Mouse (Mus musculus) cortical plate, adult 2 months (tissue): ENCODE measurements around the gene Ddx55. TPM values are rescaled to one million over a fixed set of nuclear protein-coding genes. Genes with fewer than 3 reads are reported as not detected.

Experiments used
- H3K27ac ChIP-seq: fragments of 200-500 bp; 2 replicates; pipeline ENCODE4 v1.5.1; 2012; ENCODE audit warnings: low read length, control low read depth, inconsistent platforms; ENCODE audit not compliant: insufficient read depth
- H3K4me1 ChIP-seq: fragments of 200-500 bp; 2 replicates; pipeline ENCODE4 v1.6.1; 2011; ENCODE audit warnings: low read length; ENCODE audit not compliant: control insufficient read depth, insufficient read depth
- H3K4me3 ChIP-seq: fragments of 200-500 bp; 2 replicates; pipeline ENCODE4 v1.5.1; 2011; ENCODE audit warnings: mild to moderate bottlenecking, low read length, control low read depth; ENCODE audit not compliant: insufficient read depth
- CTCF ChIP-seq: fragments of 200-500 bp; IDR thresholded peaks from 2 replicates; pipeline ENCODE4 v1.5.1; 2011; ENCODE audit warnings: mild to moderate bottlenecking, control low read depth, low read length; ENCODE audit not compliant: insufficient read depth; ENCODE audit errors: extremely low read depth
- POLR2A ChIP-seq: fragments of 200-500 bp; IDR thresholded peaks from 2 replicates; pipeline ENCODE4 v1.6.1; 2011; ENCODE audit warnings: mild to moderate bottlenecking, low read length, control low read depth; ENCODE audit not compliant: insufficient read depth; ENCODE audit errors: extremely low read depth
- polyA plus RNA-seq: library from polyadenylated mRNA; depleted of rRNA; stranded (reverse); fragments of >200 nt; gene quantifications from 2 replicates; pipeline ENCODE4 v1.2.3, GENCODE M21; 2012

Gene Ddx55
- polyA plus RNA-seq, 1 experiment = 40.3 TPM

DNA sequence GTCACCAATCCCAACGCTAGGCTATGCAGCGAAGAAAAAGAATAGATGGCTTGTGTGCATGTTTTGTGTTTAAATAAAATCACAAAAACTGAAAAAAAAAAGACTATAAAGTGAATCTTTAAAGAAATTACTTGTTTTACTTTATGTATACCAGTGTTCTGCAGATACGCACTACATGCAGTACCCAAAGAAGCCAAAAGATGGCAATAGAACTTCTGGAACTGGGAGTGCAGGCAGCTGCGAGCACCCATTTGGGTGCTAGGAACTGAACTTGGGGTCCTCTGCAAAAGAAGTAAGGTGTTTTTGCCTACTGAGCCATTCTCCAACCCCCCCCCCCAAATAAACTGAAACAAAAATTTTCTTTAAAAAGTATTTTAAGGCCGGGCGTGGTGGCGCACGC is 29.6 kb upstream of the Ddx55 start:
- Histone ChIP-seq H3K4me1 (peaks cover 2% of the 10 kb centered on the region; the same call in 1 of the 2 replicates), H3K4me3 (no peak overlapping the region), H3K27ac (no peak overlapping the region)
- TF ChIP-seq POLR2A = no peak
- TF ChIP-seq CTCF = 0 out of 2 replicates have a peak, but pooled peaks have one; percentile 8

DNA sequence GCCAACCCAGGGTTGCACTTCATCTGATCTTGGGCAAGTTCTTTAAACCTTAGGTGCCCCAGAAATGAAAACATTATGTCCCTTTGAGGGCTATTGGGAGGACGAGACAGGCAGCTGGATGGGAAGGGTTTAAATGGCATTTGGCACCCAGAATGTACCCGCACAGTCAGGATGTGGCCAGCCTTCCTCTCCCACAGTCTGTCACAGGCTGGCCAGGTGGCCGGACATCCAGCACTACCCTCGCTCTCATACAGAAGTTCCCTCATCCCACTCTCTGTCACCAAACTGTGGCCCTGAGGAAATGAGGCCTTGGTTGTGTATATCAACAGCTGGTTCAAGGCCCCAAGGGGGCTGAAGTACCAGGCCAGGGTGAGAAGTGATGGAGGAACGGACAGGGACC is 27.7 kb upstream of the Ddx55 start:
- Histone ChIP-seq H3K4me1 (peaks cover 2% of the 10 kb centered on the region; the same call in 1 of the 2 replicates), H3K27ac (0 out of 2 replicates have a peak overlapping the region, but pooled peaks have one; percentile 33), H3K4me3 (no peak overlapping the region)
- TF ChIP-seq CTCF = no peak
- TF ChIP-seq POLR2A = no peak

DNA sequence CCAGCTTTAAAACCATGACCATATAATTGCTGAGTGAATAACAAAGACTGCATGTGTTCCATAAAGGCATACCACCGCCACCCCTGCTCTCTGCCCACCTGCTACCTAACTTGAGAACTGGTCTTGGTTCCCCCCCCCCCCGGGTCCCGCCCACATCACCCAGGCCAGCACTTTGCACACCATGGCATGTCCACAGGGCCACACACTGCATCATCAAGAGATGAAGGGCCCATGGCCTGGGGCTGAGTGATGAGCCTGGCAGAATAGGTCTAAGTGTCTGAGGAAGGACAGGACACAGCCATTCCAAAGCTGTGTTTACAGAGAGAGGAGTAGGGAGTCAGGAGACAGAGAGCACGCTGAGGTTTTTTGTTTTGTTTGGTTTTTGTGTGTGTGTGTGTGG is 24.3 kb upstream of the Ddx55 start:
- no peak for TF ChIP-seq POLR2A
- no peak for TF ChIP-seq CTCF
- Histone ChIP-seq H3K27ac (peak overlapping the region; percentile 31; the same call in 1 of the 2 replicates), H3K4me3 (peak overlapping the region; percentile 92), H3K4me1 (peaks cover 4% of the 10 kb centered on the region; the same call in 1 of the 2 replicates)

DNA sequence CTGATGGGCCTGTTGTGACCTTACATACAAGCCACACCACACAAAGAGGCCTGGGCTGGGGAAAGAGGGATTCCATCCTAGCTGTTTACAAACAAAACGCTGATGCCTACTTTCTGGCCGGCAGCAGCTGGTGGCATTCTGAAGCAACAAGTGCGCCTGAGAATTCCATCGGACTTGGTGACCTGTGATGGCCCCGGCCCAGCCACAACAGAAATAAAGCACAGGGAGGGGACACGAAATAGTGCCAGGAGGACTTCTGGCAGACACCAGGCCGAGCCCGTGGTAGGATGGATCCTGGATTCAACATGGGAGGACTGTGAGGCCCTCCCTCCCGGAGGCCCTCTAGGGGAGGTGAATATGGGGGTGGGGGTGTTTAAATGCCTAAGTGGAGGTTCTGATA is 23.9 kb upstream of the Ddx55 start:
- Histone ChIP-seq H3K4me3 (peak overlapping the region; percentile 92), H3K4me1 (peaks cover 4% of the 10 kb centered on the region; the same call in 1 of the 2 replicates), H3K27ac (peak overlapping the region; percentile 31)
- no peak for TF ChIP-seq CTCF
- no peak for TF ChIP-seq POLR2A

DNA sequence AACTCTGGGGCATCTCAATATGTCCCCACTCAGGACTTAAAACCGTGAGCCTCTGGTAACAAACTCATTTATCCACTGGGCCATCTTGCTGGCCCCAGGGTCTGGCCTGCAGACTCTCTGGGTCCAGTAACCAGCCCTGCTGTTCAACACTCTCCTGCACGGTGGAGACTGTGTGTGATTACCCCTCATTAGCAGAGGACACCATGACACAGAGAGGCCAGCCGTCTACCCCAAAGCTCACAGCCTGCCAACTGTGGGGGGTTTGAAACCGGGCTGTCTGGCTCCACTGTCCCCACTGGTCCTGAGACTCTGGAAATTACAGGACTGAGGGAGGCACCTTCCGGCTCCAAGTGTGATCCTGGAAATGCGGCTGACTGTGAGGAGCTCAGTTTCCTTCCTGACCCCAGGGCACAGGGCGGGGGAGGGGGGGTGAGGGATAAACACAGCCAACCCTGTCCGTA is 23.4 kb upstream of the Ddx55 start:
- Histone ChIP-seq H3K27ac (peak overlapping the region; percentile 31), H3K4me1 (peaks cover 4% of the 10 kb centered on the region; the same call in 1 of the 2 replicates), H3K4me3 (peak overlapping the region; percentile 92)
- no peak for TF ChIP-seq CTCF
- TF ChIP-seq POLR2A = no peak

DNA sequence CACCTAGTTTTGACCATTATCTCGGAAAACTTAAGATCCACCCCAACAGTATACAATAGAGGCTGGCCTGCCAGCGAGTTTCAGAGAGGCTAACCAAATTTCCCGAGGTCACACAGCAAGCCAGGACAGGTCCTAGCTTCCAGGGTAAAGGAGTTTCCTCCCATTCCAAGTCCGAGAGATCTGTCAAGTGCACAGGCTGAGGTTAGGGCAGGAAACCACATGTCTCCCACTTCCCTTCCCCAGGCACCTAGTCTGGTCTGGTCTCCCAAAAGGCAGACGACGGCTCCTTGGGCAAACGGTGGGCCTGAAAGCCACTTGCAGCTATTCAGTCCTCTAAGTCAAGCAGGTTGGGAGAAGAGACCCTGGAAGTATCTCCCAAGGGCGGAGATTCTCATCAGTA is 23.0 kb upstream of the Ddx55 start:
- no peak for TF ChIP-seq POLR2A
- no peak for TF ChIP-seq CTCF
- H3K27ac ChIP-seq = peak overlapping the region; percentile 31; the same call in 1 of the 2 replicates
- peaks cover 4% of the 10 kb centered on the region; the same call in 1 of the 2 replicates for H3K4me1 ChIP-seq
- peak overlapping the region; percentile 92 for H3K4me3 ChIP-seq

DNA sequence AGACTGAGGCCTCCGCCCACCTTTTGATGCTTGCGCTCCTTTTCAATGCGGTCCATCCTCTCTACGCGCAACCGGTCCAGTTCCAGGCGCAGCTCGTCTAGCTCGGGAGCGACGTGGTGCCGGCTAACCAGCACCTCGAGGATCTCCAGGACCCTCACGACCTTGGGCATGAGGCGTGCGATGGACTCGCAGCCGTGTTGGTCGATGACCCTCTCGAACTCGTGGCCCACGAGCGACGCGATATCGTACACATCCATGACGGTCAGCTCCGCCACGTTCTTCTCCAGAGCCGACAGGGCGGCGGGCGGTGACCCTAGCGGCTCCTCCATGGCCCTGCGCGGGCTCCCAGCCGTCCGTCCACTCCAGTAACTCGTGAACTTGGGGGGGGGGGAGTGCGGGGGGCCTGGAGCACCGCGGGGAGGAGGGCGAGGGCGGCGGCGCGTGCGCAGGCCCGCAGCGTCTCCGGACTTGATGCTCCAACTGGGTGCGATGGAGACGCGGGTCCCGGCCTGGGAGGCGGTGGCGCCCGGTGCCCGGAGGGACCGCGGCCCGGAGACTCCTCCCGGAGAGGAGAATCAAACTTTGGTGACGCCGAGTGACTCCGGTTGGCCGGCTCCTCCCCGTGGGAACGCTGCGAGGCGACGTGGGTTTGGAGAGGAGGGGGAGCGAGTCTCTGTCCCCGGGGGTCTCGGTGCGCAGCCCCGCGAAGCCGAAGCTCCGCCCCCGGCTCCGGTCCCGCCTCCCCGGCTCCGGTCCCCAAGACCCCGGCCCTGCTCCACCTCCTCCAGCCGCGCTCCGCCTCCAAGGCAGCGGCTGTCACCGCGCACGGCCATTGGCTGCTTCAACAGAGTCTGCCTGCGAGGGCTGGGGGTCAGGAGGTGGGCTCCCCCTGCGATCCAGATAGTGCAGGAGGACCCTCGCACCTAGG is 21.7 kb upstream of the Ddx55 start, which contains the start of gene Rilpl1:
TSS of gene Rilpl1 (minus strand) at position 737 of the 928 bp plus-strand sequence.
- Histone ChIP-seq H3K4me1 (peaks cover 4% of the 10 kb centered on the region; the same call in 1 of the 2 replicates), H3K4me3 (peak within 1 kb of the TSS; percentile 92), H3K27ac (peak within 1 kb of the TSS; percentile 81)
- no peak for TF ChIP-seq CTCF
- peak; percentile 28; the same call in 1 of the 2 replicates for TF ChIP-seq POLR2A

DNA sequence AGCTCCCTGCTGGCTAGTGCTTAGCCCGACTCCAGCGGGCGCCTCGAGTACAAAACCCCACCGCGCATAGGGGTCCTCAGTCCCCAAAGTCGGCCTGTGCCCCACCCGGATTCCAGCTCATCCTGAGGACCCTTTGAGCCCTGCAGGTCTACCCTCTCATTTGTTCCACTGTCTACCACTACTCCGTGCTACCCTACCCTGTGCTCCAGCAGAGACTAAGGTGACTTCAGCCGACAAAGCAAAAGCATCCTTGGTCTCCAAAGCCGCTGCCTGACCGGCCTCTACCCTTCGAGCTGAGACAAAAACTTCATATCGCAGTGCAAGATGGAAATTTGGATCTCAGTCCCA is 21.1 kb upstream of the Ddx55 start:
- TF ChIP-seq CTCF = no peak
- no peak for TF ChIP-seq POLR2A
- Histone ChIP-seq H3K4me1 (peaks cover 4% of the 10 kb centered on the region; the same call in 1 of the 2 replicates), H3K4me3 (peak overlapping the region; percentile 92), H3K27ac (peak overlapping the region; percentile 62)

DNA sequence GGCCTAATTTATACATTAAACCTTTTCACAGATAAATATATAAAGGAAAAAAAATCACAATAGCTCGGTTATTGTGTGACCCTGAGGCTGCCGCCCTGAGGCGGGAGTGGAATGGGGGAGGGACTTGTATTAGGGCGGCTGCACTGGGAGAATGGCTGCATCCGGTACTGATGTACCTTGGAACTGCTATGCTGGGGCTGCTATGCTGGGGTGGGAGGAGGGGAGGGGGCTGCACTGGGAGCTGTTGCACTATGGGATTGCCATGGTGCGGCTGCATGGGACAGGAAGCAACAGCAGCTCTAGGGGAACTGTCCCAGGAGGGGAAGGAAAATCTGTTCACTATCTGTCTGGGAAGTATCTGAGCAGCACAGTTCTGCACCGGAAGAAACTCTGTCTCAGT is 20.2 kb upstream of the Ddx55 start:
- no peak overlapping the region for H3K27ac ChIP-seq

More for the DNA sequence above, 20.2 kb upstream of the Ddx55 start:
- TF ChIP-seq POLR2A = no peak
- no peak for TF ChIP-seq CTCF
- no peak overlapping the region for H3K4me3 ChIP-seq
- peaks cover 4% of the 10 kb centered on the region; the same call in 1 of the 2 replicates for H3K4me1 ChIP-seq
